Mouse (Mus musculus) limb, embryonic 11.5 days (tissue): ENCODE data around the gene Hltf. TPM values are rescaled to one million over a fixed set of nuclear protein-coding genes. Genes with fewer than 3 reads are reported as not detected.
"Not testable (repeated sequence)": the region's sequence is repeated elsewhere in the genome, so short reads cannot be mapped to it uniquely, and the experiment has no call there.

Experiments used
- ATAC-seq: fragments of 200-750 bp; cut with Nextera tagmentation; 2 replicates; pipeline ENCODE4 v1.8.0; 2017; ENCODE audit warnings: low read depth; ENCODE audit not compliant: insufficient number of reproducible peaks, low FRiP score, low TSS enrichment
- DNase-seq: peaks from one replicate; pipeline ENCODE4 v3.0.0-alpha.2; 2015; ENCODE audit warnings: low spot score
- H3K27ac ChIP-seq: fragments of 300-500 bp; sonication (generic); replicated peaks from 2 replicates; pipeline ENCODE4 v1.5.1; 2014; ENCODE audit warnings: low read depth, mild to moderate bottlenecking, low read length
- H3K27me3 ChIP-seq: fragments of 300-500 bp; sonication (generic); 2 replicates; pipeline ENCODE4 v1.6.1; 2014; ENCODE audit warnings: mild to moderate bottlenecking, low read length, mixed read lengths; ENCODE audit not compliant: control insufficient read depth, insufficient read depth
- H3K36me3 ChIP-seq: fragments of 300-500 bp; sonication (generic); 2 replicates; pipeline ENCODE4 v1.6.1; 2014; ENCODE audit warnings: mild to moderate bottlenecking, low read length, moderate library complexity, mixed read lengths; ENCODE audit not compliant: control insufficient read depth, insufficient read depth
- H3K4me1 ChIP-seq: fragments of 300-500 bp; sonication (generic); 2 replicates; pipeline ENCODE4 v1.6.1; 2014; ENCODE audit warnings: low read length, mixed read lengths; ENCODE audit not compliant: control insufficient read depth, insufficient read depth
- H3K4me2 ChIP-seq: fragments of 300-500 bp; sonication (generic); 2 replicates; pipeline ENCODE4 v1.6.1; 2014; ENCODE audit warnings: low read depth, mild to moderate bottlenecking, moderate library complexity; ENCODE audit not compliant: severe bottlenecking
- H3K4me3 ChIP-seq: fragments of 300-500 bp; sonication (generic); 2 replicates; pipeline ENCODE4 v1.5.1; 2014; ENCODE audit warnings: low read depth, low read length
- H3K9ac ChIP-seq: fragments of 300-500 bp; sonication (generic); 2 replicates; pipeline ENCODE4 v1.6.1; 2014; ENCODE audit warnings: mild to moderate bottlenecking, low read length
- H3K9me3 ChIP-seq: fragments of 300-500 bp; sonication (generic); 2 replicates; pipeline ENCODE4 v1.6.1; 2016; ENCODE audit warnings: low read length; ENCODE audit not compliant: control insufficient read depth
- WGBS: fragments of 180-500 bp; shearing (Covaris S2); extraction: QIAGEN DNeasy Blood & Tissue Kit; methylation state at CpG from one replicate; pipeline ENCODE4 v1.1.7; 2014; 5-methylcytosine and 5-hydroxymethylcytosine counted together
- polyA plus RNA-seq: library from polyadenylated mRNA; unstranded; fragments of >200 nt; fragmentation: Nextera tagmentation; extraction: Ambion mirVana; gene quantifications from 2 replicates; pipeline ENCODE4 v1.2.1, GENCODE M21; 2014

Gene Hltf
- polyA plus RNA-seq, 1 experiment from 2014 or later, result 21.4 TPM

GRCm38 (mm10) chr3:20027788-20028187, 29.8 kb upstream of the Hltf start:
- no peaks in the 10 kb centered on the region for H3K27me3 ChIP-seq
- no peaks in the 10 kb centered on the region for H3K9me3 ChIP-seq
- ATAC-seq (no peak), DNase-seq (no peak)
- WGBS, result 87% methylated on average over 5 of the region's 5 CpGs
- H3K4me3 ChIP-seq, result no peak overlapping the region
- no peak overlapping the region for H3K4me2 ChIP-seq
- H3K36me3 ChIP-seq, result no peaks in the 10 kb centered on the region; the same call in 1 of the 2 replicates
- no peak overlapping the region for H3K27ac ChIP-seq
- H3K9ac ChIP-seq, result no peak overlapping the region
- no peaks in the 10 kb centered on the region for H3K4me1 ChIP-seq

DNA sequence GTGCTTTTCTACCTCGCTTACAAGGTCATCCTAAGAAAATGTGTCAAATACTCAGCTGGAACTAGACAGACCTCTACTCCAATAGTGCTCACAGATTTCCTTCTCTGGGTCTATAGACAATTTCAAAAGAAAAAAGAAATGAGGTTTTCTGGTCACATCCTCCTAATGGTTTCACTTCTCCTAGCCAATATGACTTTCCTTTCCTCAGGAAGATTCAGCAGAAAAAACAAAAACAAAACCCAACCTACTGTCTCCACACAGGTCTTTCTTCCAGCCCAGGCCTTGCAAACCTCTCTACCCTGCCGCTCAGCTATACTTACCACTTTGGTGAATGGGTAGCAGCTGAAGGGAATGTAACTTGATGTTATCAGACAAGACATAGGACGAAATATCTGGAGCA, 29.0 kb upstream of the Hltf start:
- Histone ChIP-seq H3K27ac (no peak overlapping the region), H3K9ac (no peak overlapping the region), H3K27me3 (no peaks in the 10 kb centered on the region), H3K4me2 (no peak overlapping the region), H3K36me3 (no peaks in the 10 kb centered on the region), H3K4me3 (no peak overlapping the region), H3K4me1 (no peaks in the 10 kb centered on the region), H3K9me3 (no peaks in the 10 kb centered on the region)
- DNase-seq (no peak), ATAC-seq (no peak)
- WGBS, result 95% methylated on average over 3 of the region's 3 CpGs

DNA sequence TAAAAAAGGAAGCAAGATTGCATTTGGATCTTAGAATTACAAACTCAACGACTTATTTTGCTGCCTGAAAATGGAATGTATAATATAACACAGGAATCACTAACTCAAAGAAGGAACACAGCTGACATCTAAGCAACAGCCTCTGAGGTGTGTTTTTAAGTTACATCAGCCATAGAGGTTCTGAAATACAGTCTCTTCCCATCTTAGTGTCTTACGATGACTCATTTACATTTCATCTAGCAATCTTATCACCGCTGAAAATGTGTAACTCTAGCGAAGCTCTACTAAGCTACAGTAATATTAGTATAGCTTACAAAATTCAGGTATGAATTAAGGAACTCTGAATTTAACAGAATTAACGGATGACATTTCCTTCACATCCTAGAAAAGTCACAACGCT, 26.8 kb upstream of the Hltf start:
- Histone ChIP-seq H3K27me3 (no peaks in the 10 kb centered on the region), H3K27ac (no peak overlapping the region), H3K9ac (no peak overlapping the region), H3K4me2 (no peak overlapping the region), H3K4me3 (no peak overlapping the region), H3K36me3 (no peaks in the 10 kb centered on the region), H3K4me1 (no peaks in the 10 kb centered on the region), H3K9me3 (no peaks in the 10 kb centered on the region)
- no peak for DNase-seq
- 93% methylated on average over 6 of the region's 6 CpGs for WGBS
- no peak for ATAC-seq

DNA sequence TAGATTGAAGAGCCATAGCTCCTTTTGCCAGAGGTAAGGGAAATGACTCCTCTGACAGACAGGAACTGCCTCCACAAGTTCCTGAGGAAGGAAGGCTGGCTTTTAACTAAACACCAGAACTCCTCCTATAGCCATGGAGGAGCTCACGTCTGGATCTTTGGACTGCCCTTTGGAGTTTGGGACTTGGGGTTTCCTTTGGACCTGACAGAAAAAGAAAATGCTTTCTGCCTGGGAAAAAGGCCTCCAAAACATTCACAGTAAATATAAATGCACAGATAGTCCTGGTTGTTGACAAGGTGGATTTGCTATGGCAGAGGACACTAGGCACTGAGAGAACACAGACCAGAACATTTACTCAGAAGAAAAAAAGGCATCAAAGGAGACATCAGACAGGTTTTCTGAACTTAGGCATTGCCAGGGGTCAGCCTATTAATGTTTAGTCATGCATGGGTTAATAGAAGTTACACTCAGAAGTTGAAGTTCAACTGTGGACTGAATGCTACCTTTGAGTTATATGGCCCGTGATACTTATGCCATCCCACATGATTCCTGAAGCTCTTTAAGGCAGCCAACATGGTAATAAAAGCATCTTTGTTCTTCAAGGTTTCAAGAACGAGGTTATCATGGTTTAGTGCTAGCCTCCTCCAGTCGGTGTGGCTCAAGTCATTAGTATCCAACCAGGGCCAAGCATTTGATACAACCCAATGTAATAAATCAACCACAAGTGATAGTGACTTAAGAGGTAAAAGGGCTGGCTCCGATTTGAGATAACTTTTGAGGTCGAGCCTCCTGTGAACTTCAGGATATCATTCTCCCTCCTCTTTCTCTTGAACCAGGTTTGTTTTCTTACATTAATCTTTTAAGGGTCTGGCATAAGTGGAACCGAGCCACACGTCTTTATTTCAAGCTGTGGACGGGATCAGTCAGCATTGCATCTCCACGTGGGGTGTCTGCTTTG, 23.6 kb upstream of the Hltf start:
- no peak for DNase-seq
- no peaks in the 10 kb centered on the region for H3K9me3 ChIP-seq
- peak overlapping the region; percentile 58 for H3K4me3 ChIP-seq
- H3K36me3 ChIP-seq, result no peaks in the 10 kb centered on the region
- ATAC-seq, result no peak
- H3K4me1 ChIP-seq, result no peaks in the 10 kb centered on the region
- peak overlapping the region; percentile 59 for H3K4me2 ChIP-seq
- no peak overlapping the region for H3K9ac ChIP-seq
- 16% methylated on average over 10 of the region's 10 CpGs for WGBS
- no peaks in the 10 kb centered on the region for H3K27me3 ChIP-seq
- no peak overlapping the region for H3K27ac ChIP-seq

GRCm38 (mm10) chr3:20034719-20035404, 22.7 kb upstream of the Hltf start, which contains the start of gene Hps3:
Gene Hps3, minus strand, starts transcription at chr3:20035315.
- peak; percentile 83 for DNase-seq
- Histone ChIP-seq H3K27ac (no peak within 1 kb of the TSS), H3K36me3 (no peaks in the 10 kb centered on the region), H3K9me3 (no peaks in the 10 kb centered on the region), H3K4me2 (peak within 1 kb of the TSS; percentile 59), H3K4me1 (no peaks in the 10 kb centered on the region), H3K27me3 (no peaks in the 10 kb centered on the region), H3K4me3 (peak within 1 kb of the TSS; percentile 58), H3K9ac (peak within 1 kb of the TSS; percentile 46)
- under 1% methylated on average over 47 of the region's 47 CpGs for WGBS
- ATAC-seq, result peak; percentile 99

DNA sequence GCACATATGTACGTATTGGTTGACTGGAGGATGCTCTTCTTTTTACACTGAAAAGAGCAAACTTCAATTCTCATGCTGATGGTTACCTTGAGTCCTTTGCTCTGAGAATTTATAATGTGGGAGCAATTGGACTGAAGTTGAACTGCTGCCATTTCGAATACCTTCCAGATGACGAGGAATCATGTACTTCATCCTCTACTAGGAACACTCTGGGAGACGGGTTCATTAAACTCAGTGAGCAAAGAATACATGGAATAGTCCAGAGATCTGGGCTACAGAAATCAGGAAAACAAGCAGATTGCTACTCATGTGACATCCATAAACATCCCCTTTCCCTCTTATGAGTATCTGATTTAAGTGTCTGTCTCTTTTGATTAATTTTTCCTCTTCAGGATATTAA, 21.5 kb upstream of the Hltf start:
- H3K4me3 ChIP-seq, result no peak overlapping the region
- H3K36me3 ChIP-seq, result no peaks in the 10 kb centered on the region
- H3K27me3 ChIP-seq, result no peaks in the 10 kb centered on the region
- no peaks in the 10 kb centered on the region for H3K9me3 ChIP-seq
- ATAC-seq, result no peak
- no peak for DNase-seq
- 80% methylated on average over 4 of the region's 4 CpGs for WGBS
- no peak overlapping the region for H3K27ac ChIP-seq
- H3K9ac ChIP-seq, result no peak overlapping the region
- H3K4me1 ChIP-seq, result no peaks in the 10 kb centered on the region
- H3K4me2 ChIP-seq, result no peak overlapping the region

GRCm38 (mm10) chr3:20041461-20041860, 16.1 kb upstream of the Hltf start:
- not testable (repeated sequence) for H3K27me3 ChIP-seq

GRCm38 (mm10) chr3:20044736-20045135, 12.9 kb upstream of the Hltf start:
- not testable (repeated sequence) for H3K36me3 ChIP-seq, H3K9me3 ChIP-seq, DNase-seq, H3K27me3 ChIP-seq, H3K4me1 ChIP-seq, H3K4me2 ChIP-seq, H3K27ac ChIP-seq, ATAC-seq, H3K9ac ChIP-seq, H3K4me3 ChIP-seq
- 75% methylated on average over 3 of the region's 3 CpGs for WGBS

More at GRCm38 (mm10) chr3:20041461-20041860, 16.1 kb upstream of the Hltf start:
- H3K36me3 ChIP-seq, H3K4me1 ChIP-seq, H3K9me3 ChIP-seq, DNase-seq, H3K9ac ChIP-seq, H3K4me2 ChIP-seq, H3K27ac ChIP-seq, H3K4me3 ChIP-seq, ATAC-seq: not testable (repeated sequence)
- 92% methylated on average over 7 of the region's 7 CpGs for WGBS
